Mouse (Mus musculus) spleen, adult 12 weeks (tissue): ENCODE measurements around the gene Stac2.

Experiments used
- DNase-seq: peaks from one replicate; pipeline ENCODE4 v3.0.0; 2022; ENCODE audit warnings: low spot score

Stac2 gene

DNA sequence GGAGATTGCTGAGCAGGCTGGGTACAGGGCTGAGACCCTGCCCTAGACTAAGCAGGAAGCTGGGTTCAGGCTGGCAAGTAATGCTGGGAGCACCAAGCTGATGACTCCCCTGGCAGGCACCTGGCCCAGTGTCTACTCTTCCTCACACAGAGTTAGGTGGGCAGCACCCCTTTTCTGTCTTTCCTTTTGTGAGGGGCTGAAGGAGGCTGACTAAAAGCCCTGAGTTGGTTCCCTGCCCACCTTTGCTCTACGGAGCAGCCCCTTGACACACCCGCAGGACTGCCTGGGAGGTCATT lies 2.8 kb downstream of the Stac2 start:
- no peak for DNase-seq

DNA sequence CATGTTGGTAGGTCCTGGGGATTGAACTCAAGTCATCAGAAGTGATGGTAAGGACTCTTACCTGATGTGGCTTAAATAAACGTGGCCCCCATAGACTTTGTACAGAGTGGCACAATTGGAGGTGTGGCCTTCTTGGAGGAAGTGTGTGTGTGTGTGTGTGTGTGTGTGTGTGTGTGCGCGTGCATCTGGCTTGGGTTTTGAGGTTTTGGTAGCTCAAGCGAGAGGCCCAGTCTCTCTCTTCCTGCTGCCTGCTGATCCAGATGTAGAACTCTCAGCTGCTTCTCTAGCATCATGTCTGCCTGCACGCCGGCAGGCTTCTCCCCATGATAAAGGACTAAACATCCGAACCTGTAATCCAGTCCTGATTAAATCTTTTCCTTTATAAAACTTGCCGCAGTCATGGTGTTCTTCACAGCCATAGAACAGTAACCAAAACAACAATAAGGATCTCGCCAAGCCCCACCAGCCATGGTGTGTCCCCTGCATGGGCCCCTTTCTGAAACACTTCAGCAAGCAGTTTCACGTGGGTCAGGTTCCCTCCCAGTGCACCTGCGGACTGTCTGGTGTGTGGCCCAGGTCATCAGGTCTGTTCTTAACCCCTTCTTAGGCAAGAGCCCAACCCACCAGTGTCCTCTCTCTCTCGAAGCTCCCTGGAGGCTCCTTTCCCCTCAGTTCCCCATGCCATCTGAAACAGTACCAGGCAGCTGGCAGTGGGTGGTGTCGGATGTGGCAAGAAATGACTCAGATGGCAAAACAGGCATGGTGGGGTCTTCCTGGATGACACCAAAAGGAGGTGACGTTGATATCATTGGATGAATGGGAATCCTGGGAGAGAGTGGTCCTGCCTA lies 3.4 kb downstream of the Stac2 start:
- no peak for DNase-seq

DNA sequence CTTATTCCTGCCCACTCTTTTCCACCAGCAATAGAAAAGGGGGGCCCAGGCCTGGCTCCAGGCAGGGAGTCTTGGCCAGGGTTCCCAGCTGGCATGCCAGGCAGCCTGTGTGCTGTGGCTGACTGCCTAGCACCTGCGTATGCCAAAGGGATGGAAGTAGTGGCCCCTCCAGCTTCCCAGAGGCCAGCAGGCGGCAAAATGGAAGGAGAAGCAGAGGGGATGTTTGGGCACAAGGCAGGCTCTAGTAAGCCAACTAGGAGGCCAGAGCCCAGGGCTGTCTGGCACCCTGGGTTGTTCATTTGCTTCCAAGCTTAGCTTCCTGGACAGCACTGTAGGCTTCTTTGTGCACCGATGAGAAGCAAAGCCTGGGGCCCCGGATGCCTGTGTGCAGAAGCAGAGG lies 5.5 kb downstream of the Stac2 start:
- DNase-seq: no peak

DNA sequence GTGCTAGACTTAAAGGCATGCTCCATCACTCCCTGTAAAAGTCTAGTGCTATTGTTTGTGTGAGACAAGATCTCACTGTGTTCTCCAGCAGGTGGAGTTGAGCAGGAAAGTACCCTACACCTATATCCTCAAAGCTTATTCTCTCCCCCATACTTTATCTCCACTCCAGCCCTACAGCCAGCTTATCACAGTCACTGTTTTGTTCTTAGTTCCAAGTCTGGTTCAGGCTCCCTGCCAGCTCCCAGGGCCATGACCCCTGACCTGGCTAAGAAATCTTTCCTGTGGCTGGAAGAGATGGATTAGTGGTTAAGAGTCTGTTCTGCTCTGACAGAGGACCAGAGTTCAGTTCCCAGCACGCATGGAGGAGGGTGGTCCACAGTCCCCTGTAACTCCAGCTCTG lies 6.8 kb downstream of the Stac2 start:
- DNase-seq: no peak

DNA sequence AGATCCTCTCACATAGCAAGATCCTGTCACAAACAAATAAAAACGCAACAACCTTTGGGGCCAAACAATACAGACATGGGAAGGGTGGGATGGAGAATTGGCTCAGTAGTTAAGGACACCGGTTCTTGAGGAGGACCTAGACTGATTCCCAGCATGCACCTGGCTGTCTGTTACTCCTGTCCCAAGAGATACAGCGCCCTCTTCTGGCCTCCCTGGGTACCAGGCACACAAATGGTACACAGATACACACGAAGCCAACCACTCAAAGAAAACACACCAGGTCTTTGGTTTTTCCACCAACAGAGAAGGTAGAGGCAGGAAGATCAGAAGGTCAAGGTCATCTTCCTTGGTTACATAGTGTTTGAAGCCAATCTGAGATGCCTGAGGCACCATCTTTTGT lies 7.7 kb downstream of the Stac2 start:
- no peak for DNase-seq

DNA sequence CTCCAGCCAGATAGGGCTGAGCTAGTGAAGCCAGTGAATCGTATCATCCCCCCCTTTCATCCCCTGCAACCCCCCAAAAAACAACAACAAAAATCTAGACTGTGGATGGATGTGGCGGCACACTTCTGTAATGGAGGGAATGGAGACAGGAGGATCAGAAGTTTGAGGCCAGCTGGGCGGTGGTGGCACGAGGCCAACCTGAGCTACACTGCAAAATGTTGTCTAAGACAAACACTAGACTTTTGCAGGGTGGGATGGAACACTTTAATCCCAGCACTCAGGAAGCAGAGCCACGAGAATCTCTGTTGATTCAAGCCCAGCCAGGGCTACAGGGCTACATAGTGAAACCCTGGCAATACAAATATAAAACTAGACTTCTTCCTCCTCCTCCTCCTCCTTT lies 9.2 kb downstream of the Stac2 start:
- DNase-seq: no peak

DNA sequence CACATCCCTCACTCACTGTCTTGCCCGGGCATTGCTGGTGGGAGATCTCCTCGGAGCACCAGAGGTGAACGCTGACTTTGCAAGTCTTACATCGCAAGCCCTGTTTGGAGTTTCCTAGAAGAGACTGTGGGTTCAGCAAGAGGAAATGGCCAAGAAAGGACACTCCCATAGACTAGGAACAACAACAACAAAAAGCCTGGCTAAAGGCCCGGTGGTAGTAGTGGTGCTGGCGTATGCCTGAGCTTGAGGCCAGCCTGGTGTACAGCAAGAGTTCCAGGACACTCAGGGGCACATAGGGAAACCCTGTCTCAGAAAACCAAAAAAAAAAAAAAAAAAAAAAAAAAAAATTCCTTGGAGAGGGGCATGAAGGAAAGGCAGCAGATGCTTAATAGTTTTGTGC lies 10.5 kb downstream of the Stac2 start:
- DNase-seq: no peak

DNA sequence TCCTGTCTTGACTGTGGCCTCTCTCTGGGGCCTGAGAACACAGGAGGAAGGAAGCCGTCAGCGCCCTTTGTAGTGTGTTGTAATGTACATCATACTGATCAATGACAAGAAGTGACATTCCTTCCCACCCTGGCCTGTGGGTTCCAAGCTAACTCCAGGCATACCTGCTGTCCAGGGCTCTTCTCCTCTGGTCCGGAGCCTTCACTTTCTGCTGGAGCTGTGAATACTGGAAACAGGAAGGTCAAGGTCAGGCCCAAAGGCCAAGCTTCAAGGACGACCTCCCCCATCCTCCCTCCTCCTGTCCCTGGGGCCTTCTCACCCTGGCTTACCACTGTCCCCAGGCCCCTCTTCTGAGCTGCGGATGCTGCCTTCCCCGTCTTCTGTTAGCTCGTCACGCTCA lies 12.3 kb downstream of the Stac2 start:
- no peak for DNase-seq

DNA sequence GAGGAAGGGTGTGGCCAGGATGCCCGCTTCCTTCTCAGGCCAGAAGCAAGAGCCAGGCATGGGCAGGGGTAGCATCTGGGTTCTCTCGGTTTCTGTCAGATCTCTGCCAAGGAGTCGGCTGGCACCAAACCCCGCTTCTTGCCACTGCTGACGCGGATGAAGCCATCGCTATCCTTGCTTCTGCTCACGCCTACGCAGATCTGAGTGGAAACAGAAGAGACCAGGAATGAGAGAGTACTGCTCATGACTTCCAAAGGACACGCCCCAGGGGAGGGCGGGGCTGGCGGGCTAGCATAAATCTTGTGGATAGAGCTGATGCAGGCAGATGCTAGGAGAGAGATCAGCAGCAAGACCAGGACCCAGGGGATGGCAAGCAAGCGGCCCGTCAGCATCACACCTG lies 15.4 kb downstream of the Stac2 start:
- DNase-seq: no peak

DNA sequence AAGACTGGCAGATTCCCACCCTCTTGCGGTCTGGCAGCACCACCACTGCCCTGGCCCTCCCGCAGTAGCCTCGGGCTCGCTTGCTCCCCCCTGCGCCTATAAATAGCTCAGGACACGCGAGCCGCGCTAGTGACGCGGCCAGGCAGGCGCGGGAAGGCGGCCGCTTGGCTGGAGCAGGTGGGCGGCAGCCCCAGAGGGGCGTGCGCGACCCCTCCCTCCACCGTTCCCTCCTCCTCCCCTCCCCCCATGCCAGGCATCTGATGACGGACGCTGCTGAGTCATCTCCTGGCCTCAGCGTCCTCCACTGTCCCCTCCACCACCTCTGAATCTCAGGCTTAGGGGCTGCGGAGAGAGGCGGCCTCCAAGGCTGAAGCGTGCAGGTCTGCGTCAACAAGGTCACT lies 17.3 kb downstream of the Stac2 start:
- DNase-seq: no peak

DNA sequence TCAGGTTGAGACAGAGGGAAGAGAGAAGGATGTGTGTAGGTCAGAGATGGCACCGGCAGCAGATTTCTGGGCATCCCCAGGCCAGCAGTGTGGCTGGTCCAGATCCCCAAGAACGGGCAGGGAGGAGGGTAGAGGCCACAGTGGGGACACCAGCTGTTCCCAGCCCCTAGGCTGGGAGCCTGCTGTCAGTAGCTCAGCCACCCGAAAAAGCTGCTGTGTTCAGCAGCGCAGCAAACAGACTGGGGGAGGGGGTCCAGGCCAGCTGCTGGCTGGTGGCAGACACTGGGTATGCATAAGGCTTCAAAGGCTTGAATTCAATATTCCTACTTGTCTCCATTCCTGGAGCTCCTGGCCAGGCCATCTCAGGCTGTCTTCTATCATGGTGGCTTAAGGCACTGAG lies 18.4 kb downstream of the Stac2 start:
- no peak for DNase-seq

DNA sequence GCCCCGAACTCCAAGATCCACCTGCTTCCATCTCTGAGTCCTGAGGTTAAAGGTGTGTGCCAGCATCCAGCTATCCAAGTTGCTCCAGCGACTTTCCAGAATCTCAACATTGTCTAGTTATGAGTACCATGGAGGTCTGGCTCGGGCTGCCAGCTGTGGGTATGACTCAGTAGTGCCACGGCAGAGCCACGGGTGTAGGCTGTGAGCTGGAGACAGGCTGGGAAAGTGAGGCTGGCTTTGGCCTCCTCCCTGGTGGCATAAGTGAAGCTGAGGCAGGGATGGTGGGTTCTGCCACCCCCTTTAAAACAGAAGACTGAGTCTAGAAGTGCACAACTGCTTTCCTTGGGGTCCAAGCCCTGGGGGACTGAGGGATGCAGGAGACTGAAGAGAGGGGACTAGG lies 19.2 kb downstream of the Stac2 start:
- no peak for DNase-seq

DNA sequence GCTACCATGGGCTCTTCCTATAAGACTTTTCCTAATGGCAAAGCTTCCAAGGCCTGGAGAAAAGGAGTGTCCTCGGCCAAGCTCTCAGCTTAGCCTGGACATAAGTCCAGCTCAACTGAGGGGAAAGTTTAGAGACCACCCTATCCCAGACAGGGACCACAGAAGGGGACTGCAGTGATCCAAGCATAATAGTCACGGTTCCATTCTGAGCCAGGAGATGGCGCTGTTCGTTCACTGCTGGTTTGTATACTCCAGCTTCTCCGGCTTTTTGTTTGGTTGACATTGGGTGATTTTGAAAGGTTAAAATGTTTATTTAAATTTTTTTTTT lies 21.9 kb downstream of the Stac2 start:
- DNase-seq: peak; percentile 48

DNA sequence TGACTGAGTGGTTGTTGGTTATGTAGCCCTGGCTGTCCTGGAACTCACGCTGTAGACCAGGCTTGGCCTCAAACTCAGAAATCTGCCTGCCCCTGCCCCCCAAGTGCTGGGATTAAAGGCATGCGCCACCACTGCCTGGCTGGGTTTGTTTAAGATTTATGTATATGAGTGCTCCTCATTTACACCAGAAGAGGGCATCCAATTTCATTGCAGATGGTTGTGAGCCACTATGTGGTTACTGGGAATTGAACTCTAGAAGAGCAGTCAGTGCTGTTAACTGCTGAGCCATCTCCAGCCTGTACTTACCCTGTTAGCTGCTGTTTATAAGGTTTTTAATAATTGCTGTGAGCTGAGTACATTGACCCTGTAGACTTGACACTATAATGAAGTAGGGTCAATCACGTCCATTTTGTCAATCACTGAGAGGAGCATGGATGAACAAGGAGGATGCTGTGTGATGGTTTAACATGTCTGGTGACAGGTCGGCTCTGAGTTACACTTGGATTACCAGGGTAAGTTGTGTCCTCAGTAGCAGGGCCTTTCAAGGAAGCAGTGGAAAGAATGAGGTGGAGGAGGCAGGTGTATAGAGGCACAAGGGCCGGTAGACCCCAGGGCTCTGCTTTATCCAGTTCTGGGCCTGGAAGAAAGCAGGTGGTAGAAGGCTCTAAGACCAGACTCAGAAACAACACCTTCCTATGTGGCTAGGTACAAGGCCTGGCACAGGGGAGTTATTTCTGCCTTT lies 22.4 kb downstream of the Stac2 start:
- DNase-seq: no peak

DNA sequence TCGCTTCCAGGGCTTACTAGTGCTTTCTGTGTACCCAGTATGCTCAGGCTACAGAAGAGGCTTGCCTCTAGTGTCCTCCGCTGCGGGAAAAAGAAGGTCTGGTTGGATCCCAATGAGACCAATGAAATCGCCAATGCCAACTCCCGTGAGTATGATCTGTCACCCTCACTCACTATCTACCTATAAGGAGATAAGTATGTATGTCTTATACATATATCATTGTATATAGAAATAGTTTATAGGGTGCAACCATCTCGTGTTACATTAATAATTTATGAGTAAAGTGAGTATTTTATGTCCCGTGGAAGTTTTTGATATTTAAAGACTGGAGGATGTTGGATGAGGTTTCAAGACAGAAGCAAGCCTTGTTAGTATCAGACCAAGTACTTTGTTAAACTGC lies 25.5 kb downstream of the Stac2 start:
- no peak for DNase-seq

DNA sequence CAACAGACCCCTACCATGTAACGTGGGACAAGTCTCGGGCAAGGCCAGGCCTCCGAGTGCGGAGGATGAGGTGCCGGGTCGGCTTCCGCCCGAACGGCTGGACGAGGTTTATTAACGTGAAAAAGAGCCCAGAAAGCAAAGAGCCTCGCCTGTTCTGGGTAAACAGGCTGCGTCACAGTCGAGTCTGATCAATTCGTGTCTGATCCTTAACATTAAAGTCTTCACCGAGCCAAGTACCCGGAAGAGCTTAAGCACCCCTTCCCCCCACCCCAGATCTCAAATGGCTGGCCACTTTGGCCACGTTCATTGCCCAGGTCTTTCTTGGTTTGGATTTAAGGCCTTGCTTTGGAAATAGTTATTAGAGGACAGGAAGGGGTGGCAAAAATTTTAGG lies 26.0 kb downstream of the Stac2 start:
- no peak for DNase-seq

DNA sequence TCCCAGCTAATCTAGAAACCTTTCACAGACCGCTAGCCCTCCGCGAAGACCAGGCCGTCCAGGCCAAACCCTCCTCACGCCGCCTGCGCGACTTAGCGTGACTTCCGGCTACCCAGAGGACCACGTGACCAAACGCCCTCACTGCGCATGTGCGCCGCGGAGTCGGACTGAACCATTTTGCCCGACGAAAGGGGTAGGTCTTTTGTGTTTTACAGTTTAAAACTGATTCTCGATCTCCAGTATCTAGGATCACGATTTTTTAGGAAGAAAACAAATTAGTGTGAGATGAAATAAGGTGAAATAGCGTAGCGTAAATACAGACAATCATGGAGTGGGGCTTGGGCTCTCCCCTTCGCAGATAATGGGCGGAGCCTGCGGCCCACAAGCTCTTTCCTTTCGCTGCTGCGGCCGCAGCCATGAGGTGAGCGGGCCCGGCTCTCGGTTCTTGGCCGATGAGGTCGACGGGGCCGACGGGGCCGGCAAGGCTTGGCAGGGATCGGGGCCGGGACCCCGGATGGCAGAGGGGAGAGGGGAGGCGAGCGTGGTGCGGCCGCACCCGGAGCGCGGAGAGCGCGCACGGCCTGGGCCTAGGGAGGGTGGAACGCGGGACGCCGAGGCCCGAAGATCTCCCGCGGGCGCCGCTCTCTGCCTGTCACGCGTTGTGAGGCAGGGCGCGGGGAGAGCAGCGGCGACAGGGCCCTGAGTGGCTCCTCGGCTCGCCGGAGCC lies 26.5 kb downstream of the Stac2 start, which contains the start of gene Rpl19:
Gene Rpl19 (plus strand): TSS at position 141 of the 727 bp plus-strand sequence.
- DNase-seq: peak; percentile 87

DNA sequence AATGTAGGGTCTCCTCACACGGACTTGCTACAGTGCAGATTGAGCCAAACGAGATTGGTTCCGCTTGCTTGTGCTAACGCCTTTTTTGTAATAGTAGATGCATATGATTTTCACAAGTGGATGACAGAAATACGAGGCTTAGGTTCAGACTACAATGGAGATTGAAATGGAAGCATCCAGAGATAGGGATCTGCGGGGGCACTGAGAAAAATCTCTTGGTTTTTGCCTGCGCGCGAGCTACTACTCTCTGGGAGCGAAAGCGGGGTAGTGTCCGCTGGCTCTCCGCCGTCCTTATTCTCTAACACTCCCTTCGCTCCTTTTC lies 27.1 kb downstream of the Stac2 start:
- DNase-seq: no peak

DNA sequence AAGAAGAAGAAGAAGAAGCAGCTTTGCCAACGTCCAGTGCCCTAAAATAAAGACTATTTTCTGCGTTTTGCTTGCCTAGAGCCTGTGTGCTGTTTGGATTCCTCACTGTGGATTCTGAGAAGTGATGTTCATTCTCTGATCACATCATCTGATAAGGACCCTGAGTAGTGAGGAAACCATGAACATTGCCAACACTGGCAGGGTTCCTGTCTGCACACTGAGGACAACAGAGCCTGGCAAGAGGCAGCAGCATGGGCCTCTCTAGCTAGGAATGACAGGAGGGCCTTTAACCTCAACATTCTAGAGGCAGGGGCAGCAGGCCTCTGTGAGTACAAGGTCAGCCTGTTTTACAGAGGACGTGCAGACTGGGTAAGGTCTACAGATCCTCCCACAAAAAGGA lies 28.7 kb downstream of the Stac2 start:
- no peak for DNase-seq

DNA sequence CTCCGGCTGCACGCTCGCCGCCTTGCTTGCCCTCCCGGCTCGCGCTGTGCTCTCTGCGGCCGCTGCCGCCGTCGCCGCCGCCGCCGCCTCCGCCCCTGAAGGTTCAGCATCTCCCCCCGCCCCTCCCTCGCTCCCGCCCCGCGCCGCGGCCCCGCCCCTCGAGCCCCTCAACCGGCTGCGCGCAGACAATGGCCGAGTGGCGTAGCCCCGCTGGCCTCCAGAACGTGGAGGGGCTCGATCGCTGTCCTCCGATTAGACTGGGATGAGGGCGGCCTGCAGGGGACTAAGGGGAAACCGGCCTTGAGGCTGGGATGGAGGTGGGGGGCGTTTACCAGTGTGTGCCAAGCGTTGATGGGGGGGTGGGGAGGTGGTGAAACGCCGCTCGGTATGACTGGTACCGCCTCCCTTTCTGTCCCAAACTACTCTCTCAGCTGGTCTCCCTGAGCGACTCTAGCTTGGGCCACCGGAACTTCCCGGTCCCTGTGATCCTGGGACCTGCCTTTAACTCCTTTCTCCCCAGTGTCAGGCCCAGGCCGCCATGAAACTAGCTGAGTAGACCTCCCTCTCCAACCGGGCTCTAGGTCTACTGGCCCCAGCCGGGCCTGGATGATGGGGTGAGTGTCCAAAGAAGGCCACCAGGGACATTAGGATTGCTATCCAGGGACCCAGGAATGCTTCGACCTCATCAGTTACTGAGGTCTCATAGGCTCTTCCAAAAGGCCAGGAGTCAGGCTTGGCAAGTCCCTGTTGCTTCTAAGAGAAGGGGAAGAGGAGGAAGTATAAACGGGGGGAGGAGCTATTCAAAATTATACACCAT lies 30.5 kb downstream of the Stac2 start, which contains the start of gene Cacnb1:
Gene Cacnb1 (minus strand): TSS at position 480 of the 817 bp plus-strand sequence.
- no peak for DNase-seq

DNA sequence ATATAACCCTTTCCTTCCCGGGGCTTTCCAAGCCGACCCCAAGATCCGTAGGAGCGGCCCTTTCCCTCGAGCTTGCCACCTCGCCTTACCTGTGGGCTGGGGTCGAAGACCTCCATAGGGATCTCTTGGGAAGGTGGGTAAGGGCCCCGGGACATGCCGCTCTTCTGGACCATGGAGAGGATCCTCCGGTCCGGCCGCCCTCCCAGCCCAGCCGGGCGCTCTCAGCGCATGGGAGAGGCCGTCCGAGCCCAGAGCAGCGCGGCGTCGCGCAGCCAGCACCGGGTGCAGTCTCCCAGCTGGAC lies 31.1 kb downstream of the Stac2 start:
- no peak for DNase-seq

DNA sequence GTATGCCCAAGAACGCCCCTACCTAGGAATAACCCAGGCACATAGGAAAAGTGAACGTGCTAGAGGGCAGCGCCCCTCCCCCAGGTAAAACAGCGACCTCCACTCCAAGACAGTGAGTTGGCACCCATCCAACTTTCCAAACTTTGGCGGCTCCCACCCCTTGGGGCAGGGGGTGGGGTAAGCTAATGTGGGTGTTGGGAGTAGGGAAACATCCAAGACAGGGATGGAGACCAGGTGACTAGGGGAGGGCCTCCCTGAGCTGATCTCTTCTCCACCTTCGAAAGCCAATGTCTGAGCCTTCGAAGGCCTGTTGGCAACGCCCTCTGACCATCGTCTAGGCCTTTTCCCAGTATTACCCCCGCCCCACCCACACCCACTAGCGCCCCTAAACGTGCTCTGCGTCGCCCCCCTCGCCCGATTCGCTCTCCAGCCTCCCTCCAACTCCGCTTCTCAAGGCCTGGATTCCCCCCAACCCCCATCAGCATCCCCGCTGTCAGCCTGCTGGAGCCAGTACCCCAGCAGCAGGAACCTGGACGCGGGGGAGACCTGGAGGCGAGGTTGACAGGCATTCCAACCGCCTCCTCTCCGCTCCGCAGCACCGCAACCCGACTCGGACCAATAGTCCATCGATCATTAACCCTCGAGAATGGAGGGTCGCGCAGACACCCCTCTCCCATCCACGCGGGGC lies 31.6 kb downstream of the Stac2 start:
- no peak for DNase-seq
